Mouse (Mus musculus): ENCODE measurements around the gene Fam160a1.

GRCm38 (mm10) chr3:85855043-85855442 lies 38.0 kb upstream of the Fam160a1 start:
- TF ChIP-seq CTCF (conservative IDR thresholded peaks at IDR 0.05; ENCODE audit: low read length) (no peak), POU5F1 (IDR thresholded peaks at IDR 0.05; ENCODE audit: borderline replicate concordance, low read length) (no peak), NANOG (IDR thresholded peaks at IDR 0.05; ENCODE audit: borderline replicate concordance, low read length) (no peak)
